Mouse (Mus musculus) layer of hippocampus, adult 9-11 months (tissue): Measurements from ENCODE around the gene Gdap1l1.
"Not testable (repeated sequence)": the region's sequence is repeated elsewhere in the genome, so short reads cannot be mapped to it uniquely, and the experiment has no call there.

Source experiments
- DNase-seq: peaks from one replicate; pipeline ENCODE4 v3.0.0; 2022

The Gdap1l1 gene

DNA sequence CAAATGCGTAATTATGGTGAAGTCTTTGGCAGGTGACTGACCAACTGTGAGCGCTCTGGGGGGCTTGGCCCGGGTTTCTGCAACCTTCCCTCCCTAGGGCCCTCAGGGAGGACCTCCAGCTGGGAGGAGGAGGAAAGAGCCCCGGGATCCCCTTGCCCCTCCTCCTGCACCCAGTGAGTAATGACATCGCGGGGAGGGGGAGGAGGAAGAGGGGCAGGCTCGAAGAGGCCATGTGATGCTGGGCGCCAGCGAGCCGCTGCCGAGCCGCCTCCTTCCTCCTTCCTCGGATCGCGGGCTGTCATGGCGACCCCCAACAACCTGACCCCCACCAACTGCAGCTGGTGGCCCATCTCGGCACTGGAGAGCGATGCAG is at the start of gene Gdap1l1:
TSS of gene Gdap1l1 (plus strand) at position 231 of the 373 bp plus-strand sequence.
- DNase-seq = peak; percentile 83

DNA sequence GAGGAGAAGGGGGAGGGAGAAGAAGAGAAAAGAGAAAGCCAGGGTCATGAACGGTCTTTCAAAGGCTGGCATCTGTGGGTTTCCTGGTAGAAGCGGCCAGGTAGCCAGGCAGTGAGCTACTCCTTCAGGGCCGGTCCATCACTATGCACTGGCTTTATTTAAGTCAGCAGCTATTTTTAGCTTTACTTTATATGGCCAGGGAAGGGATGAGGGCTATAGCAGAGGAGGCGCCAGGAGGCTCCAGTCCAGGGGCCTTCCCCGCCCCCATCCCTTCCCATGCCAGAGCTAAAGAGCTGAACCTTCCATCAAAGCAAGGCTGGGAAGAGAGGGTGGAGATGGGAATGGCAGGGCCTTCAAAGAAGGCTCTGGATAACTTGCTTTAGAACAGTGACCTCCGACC is 45.8 kb upstream of the Gdap1l1 start:
- DNase-seq = no peak

DNA sequence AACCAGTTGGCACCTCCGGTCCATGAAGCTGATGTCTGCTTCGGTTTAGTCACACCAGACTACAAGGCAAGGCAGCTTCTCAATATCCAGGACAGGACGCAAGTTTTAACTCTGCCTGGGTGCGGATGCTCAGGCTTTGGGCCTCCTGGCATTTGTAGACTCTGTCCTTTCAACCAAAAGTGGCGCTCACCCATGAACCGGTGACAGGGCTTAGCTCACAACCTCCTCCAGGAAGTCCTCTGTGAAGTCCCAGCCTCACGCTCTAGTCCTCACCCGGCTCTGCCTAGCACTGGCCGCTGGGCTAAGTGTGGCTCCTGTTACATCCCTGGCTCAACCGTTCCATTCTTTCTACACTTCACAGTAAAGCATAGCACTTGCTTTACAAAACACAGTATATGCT is 45.0 kb upstream of the Gdap1l1 start:
- DNase-seq = no peak

DNA sequence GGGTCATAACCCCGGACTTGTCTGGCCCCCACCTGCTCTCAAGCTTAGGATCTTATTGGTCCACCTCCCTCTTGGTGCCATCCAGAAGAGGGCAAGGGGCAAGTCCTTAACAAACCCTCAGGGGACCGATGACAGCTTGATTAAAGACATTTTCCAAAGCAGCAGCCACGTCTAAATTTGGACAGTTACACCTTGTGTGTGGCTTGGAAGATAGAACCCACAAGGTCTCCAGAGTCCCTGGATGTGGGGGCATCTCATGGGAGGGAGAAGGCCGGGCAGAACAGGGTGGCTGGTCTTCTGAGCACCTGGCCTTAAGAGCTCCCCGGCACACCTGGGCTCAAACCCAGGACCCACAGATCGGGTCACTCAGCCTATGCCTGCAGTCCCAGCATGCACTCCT is 44.3 kb upstream of the Gdap1l1 start:
- DNase-seq = no peak

DNA sequence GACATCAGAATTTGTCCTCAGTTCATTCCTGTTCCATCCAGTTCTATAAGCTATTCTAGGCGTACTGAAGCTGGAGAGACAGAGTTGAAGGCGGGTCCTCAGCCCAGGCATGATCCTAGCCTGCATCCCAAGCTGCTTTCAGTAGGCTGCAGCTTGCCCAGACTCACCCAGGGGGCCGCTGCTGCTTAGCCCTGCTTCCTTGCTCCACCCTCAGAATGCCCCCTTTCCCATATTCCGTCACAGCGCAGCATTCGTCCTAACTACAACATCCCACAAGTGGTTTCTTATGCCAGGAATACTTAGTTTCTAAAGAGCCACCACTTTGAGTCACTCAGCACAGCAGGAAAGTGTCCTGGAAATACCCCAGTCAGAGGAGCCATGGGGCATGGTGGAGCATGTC is 43.3 kb upstream of the Gdap1l1 start:
- DNase-seq = no peak

DNA sequence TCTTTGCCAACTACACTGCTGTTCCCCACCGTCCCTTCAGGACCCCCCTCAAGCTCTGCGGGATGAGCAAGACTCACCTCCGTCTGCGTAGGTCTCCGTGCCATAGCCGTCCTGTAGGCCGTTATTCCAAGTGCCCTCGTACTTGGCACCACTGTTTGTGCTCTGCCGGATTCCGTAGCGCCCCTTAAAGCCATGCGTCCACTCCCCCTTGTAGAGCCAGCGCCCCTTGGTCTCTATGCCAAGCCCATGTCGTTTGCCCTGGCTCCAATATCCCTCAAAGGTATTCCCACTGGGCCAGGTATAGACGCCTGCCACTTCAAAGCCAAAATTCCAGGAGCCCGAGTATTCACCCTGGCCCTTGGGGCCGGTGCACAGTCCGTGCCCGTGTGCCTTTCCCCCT is 41.2 kb upstream of the Gdap1l1 start:
- DNase-seq = no peak

DNA sequence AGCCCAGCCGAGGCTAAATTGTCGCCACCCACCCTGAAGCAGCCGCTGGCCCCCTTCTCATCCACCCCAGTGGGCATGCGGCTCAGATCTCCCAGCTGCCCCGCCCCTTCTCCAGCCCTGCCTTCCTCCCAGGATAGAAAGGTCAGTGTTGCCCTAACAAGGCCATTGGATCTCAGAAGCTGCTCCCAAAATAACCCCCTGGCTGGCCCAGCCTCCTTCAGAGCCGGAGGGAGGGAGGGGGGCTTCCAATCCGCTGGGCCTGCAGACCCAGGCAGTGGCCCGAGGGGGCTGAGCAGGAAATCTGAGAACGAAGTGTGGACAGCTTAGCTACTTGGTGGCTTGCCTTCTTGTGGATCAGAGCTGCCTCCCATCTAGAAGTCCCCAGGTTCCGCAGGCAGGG is 40.4 kb upstream of the Gdap1l1 start, which contains the start of gene Jph2:
TSS of gene Jph2 (minus strand) at position 89 of the 400 bp plus-strand sequence.
- DNase-seq = no peak

DNA sequence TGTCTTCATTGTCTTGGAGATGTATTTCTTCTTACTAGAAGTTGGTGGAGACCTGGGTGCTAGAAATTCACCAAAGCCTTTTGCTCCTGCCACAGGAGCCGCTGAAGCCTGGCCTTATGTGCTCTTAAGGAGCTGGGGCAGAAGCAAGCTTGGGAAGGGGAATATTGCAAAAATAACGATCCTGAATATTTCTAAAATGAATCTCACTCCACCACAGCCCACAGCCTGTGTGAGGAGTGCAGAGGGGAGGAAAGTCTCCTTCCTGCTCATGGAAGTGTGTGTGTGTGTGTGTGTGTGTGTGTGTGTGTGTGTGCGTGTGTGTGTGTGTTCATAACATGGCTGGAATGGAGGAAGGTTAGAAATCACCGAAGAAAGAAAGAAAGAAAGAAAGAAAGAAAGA is 39.5 kb upstream of the Gdap1l1 start:
- DNase-seq = no peak

DNA sequence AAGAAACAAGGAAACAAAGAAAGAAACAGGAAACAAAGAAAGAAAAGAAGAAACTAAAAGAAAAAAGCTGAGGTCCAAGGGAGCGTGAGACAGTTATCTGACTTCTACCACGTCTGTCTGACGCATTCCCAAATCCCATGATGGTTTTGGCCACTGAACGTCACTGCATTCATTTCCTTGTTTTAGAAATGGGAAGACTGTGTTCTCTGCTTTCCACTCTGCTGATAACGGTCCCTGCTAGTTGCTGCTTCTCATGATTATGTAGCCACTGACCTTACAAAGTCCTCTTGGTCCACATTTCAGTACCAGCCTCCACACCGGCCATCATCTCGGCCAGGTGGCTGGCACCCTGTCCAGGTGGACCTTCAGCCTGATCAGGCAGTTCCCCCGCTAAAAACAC is 39.1 kb upstream of the Gdap1l1 start:
- DNase-seq = no peak

DNA sequence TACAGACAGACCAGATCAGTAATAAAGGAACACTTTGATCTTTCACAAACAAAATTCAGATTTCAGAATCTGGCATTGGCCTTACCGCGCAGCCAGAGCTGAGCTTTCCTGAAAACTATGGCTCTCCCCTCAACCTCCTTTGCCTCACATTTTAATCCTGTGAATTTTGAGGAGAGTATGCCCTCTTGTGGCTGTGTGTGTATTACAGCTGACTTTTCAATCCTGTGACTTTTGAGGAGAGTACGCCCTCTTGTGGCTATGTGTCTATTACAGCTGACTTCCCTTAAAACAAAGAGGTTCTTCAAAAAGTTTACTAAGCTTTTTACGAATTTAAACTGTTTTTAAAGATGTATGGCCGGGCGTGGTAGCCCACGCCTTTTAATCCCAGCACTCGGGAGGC is 37.1 kb upstream of the Gdap1l1 start:
- peak; percentile 69 for DNase-seq

DNA sequence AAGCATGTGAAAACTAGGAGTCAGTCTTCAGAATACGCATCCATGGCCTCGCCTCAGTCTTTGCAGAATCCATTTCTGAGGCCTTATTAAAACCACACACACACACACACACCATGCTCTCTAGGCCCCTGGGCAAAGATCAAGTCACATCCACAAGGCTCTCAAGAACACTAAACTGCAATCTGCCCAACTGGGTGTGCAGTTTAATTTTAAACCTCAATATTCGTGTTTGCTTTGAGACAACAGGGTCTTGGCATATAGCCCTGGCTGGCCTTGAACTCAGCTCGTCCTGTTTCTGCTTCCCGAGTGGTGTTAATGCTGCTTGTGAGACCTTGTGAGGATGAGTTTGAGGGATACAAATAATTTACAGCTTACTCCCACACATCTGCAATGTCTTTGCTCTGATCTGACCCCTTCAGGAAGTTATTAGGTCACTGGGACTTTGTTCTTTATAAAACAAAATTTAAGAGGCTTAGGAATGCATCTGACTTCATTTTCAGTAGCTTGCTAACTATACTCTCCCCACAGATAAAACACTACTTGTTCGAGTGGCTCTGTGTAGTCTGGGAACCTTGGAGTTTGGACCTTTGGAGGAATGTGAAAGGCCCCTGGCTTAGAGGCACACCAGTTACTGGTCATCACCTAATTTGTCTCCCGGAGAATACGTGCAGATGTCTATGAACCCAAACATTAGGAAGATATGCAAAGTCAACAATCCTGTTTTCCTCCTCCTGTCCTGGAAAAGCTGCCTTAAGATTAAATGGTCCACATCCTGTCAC is 34.0 kb upstream of the Gdap1l1 start:
- DNase-seq = no peak

DNA sequence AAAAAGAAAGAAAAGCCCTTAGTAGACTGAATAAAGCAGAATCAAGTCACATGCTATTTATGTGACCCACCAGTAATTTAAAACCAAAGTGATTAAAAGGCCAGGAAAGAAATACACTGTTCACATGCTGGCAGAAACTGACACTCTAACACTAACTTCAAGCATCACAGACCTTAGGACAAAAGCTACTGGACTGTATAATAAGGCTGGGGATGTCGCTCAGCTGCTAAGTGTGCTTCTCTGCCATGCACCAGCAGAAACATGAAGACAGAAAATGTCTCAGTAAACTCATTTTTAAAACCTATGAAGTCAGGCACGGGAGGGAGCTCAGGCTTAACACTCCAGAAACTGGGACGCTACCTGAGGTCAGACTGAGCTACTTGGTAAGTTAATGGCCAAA is 28.1 kb upstream of the Gdap1l1 start:
- DNase-seq = no peak

DNA sequence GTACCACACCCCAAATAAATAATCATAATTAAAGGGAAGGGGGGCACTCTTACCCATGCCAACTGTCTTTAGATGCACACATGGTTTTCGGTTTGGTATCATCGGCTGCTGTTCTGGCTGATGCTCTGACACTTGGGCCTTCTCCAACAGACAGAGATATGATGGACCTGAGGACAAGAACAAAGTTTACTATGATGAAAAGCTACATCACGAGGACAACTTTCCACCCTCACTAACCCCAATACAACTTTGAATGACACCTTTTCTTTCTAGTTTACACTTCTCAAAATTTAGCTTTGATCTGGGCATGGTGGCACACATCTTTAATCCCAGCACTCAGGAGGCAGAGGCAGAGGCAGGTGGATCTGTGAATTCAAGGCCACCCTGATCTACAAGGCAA is 26.9 kb upstream of the Gdap1l1 start:
- not testable (repeated sequence) for DNase-seq

DNA sequence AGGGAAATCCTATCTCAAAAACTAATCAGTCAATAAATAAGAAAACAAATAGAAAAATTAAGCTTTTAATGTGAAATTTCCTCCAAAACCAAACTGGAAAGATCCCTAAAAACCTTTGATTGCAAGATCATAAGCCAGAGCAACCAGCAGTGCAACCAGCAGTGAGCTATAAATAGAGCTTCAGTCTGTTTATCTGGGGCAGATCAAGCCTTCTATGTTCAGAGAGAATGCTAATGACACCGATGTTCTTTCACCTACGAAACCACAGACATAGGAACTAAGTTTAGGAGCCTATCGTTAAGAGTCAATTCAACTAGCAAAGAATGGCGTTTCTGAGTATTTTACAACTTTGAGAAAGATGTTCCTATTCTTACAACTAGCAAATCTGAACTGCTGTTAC is 26.4 kb upstream of the Gdap1l1 start:
- no peak for DNase-seq

DNA sequence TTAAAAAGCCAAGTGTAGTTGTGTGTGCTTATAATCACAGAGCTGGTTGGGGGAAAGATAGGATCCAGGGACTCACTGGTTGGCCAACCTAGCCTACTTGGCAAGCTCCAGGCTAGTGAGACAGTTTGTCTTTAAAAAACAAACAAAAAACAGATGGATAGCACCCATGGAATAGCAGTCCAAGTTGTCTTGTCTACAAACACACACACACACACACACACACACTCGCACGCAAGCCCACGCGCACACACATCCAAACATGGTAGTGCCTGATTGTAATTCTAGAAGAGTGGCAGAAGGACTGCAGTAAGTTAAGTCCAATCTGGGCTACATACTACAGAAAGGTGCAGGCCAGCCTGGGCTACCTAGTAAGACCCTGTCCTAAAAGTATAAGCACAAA is 25.9 kb upstream of the Gdap1l1 start:
- DNase-seq = peak; percentile 65

DNA sequence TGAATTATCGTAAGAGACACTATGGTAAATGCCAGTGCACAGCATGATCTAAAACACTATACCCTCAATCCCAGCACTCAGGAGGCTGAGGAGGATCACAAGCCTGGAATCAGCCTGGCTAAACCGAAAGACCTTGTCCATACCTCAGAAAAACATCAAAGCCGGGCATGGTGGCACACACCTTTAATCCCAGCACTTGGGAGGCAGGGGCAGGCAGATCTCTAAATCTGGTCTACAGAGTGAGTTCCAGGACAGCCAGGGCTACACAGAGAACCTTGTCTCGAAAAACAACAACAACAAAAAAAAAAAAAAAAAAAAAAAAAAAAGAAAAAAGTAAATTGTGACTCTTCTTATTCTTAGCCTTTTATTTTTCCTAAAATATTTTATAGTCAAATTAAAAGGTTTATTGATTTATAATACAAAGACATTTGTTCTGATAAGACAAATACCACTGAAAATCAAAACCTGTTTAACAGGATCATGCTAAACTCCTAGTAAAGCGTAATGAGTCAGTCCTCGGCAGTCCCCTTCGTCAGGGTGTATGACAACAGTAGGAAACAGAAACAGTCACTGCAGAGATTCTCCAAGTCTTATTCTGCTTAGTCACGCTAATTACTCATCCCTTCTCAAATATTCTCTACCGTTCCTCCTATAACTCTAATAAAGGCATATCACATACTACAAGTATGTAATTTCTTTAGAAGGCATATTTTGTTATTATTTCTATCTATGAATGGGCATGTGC is 25.3 kb upstream of the Gdap1l1 start:
- no peak for DNase-seq

DNA sequence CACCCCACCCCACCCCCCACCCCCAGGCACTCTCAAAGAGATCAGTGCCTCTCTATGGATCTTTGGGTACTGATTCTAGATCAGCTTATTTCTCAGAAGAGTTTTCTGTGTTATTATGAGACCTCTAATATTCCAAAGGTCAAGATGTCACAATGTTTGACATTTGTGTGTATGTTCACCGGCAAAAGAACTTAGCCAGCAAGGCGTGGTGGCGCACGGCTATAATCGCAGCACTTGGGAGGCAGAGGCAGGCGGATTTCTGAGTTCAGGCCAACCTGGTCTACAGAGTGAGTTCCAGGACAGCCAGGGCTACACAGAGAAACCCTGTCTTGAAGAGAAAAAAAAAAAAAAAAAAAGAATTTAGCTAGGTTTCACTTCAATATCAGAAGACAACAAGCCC is 21.2 kb upstream of the Gdap1l1 start:
- DNase-seq = no peak

DNA sequence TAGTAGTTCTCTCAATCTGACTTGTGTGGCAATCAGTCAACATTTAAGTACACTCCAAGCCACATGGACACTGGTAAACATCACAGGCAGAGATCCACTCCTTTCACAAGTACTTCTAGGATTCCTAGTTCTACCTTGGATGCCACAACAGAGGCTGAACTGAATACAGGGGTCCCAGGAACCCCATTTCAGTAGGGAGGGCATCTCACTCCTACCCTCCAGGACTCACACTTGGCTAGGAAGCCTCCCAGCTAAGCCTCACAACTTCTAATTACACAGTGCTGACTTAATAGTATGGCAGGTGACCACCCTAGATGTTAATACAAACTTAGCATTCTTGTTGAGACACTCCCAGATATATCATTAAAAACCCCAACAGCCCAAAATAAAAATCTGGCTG is 20.4 kb upstream of the Gdap1l1 start:
- no peak for DNase-seq

DNA sequence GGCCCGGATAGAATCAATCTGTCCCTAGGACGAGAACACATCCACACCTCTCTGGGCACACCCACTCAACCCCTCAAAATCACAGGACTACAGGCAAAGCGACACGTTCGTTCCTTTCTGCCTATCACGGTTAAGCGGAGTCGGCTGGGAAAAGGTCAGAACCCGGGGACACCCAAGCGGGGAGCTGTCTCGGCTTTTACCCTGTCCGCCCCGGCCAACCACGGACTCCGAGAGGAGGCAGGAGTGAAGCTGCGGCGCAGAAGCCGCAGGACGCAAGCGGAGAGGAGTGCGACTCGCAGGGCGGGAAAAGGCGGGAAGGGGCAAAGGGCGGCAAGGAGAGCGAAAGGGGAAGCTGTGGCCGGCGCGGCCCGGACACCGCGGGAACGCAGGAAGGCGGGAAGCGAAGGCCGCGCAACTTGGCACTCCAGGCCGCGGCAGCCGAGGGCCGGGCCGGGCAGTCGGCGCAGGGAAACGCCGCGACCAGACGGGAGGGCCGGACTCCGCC is 19.4 kb upstream of the Gdap1l1 start:
- DNase-seq = no peak

DNA sequence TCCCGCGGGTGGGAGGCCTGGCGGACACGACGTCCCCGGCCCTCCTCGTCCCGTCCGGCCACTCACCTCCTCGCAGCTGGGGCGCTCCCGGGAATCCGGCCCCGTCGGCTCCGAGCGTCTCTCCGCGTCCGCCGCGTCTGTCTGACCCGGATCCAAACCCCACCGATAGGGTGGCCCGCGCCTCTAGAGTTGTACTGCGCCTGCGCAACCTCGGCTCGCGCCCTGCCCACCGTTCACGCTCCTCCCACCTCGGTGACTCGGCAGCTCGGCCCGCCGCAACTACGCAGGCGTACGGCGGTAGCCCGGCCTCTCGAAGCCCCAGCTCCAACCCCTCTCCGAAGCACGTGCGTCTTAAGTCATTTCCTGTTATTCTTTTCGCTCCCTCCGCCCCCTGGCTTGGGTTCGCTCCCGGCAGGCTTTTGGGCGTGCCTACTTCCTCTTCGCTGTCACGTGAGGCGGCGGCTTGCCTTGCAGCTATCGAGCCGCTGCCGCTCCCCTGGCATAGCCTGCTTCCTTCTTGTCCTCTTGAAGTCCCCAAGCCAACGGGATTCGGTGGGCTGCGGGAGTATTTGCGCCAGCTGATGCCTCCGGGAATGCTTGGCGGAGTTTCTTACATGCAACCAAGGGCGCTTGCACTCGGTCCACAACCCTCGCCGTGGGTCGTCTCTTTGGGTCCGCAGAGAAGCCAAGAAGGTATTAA is 18.8 kb upstream of the Gdap1l1 start:
- peak; percentile 100 for DNase-seq

DNA sequence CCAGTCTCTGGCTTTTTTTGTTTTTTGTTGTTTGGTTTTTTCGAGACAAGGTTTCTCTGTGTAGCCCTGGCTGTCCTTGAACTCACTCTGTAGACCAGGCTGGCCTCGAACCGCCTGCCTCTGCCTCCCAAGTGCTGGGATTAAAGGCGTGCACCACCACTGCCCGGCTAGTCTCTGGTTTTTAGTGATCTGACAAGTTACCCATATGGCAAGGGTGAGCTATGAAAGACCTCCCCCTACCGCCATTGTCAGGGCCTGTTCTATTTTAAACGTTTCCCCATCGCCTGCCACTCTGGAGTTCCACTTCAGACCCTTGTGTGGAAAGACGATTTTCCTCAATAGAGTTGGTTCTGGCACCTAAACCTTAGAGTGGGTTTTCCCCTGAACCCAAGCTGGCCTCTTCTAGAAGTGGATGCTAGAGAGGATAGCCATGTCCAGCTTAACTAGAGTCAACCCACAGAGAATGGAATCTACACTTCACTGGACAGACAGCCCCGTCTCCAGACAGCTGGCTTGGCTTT is 17.9 kb upstream of the Gdap1l1 start:
- DNase-seq = no peak

DNA sequence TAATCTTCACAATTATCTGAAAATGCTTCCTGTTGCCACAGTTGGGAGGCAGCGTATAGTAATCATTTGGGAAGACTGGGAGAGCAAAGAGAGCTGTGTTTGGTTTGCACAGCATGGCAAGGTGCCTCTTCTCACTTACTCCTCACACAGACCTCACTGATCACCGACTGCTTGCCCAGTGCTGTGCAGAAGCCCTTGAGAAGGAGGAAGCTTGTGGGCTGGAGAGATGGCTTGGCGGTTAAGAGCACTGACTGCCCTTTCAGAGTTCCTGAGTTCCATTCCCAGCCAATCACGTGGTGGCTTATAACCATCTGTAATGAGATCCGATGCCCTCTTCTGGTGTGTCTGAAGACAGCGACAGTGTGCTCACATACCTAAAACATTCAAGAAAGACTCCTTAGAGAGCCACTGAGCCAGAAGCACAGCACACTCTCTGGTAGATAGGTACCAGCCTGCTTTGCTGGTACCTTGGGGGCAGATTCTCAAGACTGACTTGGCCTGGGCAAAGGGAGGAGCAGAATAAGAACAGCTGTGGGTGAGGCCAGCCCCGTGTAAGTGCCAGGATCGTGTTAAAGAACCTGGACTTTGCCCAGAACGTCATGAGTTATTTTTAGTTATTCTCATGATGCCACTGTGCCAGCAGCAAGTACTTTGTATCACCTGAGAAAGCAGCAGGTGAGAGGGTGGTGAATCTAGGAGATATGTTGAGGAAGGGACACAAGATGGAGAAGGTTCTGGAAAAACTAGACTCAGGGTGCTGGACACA is 15.2 kb upstream of the Gdap1l1 start:
- DNase-seq = no peak

DNA sequence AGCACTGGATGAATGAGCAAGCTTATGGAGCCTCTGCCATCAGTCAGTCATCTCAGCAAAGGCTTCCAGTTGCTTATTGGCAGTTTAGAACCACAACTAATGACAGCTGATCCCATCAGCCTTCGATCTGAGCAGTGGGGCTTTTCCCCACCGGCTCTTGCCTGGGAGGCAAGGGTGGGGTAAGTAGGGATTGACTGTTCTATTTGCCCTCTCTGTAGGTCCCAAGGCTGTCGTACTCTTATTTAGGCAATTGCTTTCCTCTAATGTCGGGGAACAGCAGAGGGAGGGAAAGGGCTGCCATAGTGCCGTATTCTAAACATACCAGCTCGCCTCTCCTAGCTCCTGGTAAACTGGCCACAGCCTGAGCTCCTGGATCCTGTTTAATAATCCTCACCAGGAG is 13.7 kb upstream of the Gdap1l1 start, which contains the start of gene Oser1:
TSS of gene Oser1 (minus strand) at position 101 of the 400 bp plus-strand sequence.
- no peak for DNase-seq
